Mouse (Mus musculus): ENCODE measurements around the gene Olfr957.

Gene Olfr957

GRCm38 (mm10) chr9:39515531-39515930 lies at the start of gene Olfr957:
Gene Olfr957, minus strand, starts transcription at chr9:39515809.
- TF ChIP-seq NANOG (IDR thresholded peaks at IDR 0.05; ENCODE audit: borderline replicate concordance, low read length) = no peak
- TF ChIP-seq POU5F1 (IDR thresholded peaks at IDR 0.05; ENCODE audit: borderline replicate concordance, low read length) = no peak
- no peak for TF ChIP-seq CTCF (conservative IDR thresholded peaks at IDR 0.05; ENCODE audit: low read length)
- Histone ChIP-seq H3K4me3 (replicated peaks; ENCODE audit: low read length) (no peak within 1 kb of the TSS), H3K4me1 (replicated peaks; ENCODE audit: low read depth, low read length) (no peaks in the 10 kb centered on the region), H3K9me3 (ENCODE audit: low read length) (no peaks in the 10 kb centered on the region), H3K36me3 (ENCODE audit: insufficient read depth, low read length) (no peaks in the 10 kb centered on the region), H3K27me3 (ENCODE audit: insufficient read depth, low read length) (no peaks in the 10 kb centered on the region)

DNA sequence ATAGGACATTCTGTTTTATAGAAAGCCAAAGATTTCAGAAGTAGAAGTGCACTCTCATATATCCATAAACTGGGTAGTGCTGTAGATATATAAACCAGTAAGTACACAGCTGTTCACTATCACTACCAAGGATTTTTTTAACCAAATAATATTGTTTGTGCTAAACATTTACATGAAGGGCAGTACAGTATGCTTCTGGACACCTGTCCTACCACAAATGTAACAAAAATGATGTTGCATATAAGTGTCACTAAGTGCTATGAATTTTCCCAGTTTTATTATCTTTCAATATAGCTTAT lies 42.7 kb upstream of the Olfr957 start:
- H3K36me3 ChIP-seq (ENCODE audit: insufficient read depth, low read length) = no peaks in the 10 kb centered on the region
- H3K4me1 ChIP-seq (replicated peaks; ENCODE audit: low read depth, low read length) = no peaks in the 10 kb centered on the region
- TF ChIP-seq NANOG (IDR thresholded peaks at IDR 0.05; ENCODE audit: borderline replicate concordance, low read length) = no peak
- TF ChIP-seq CTCF (conservative IDR thresholded peaks at IDR 0.05; ENCODE audit: low read length) = no peak
- no peak for TF ChIP-seq POU5F1 (IDR thresholded peaks at IDR 0.05; ENCODE audit: borderline replicate concordance, low read length)
- no peaks in the 10 kb centered on the region for H3K27me3 ChIP-seq (ENCODE audit: insufficient read depth, low read length)
- H3K9me3 ChIP-seq (ENCODE audit: low read length) = no peaks in the 10 kb centered on the region
- H3K4me3 ChIP-seq (replicated peaks; ENCODE audit: low read length) = no peak overlapping the region

DNA sequence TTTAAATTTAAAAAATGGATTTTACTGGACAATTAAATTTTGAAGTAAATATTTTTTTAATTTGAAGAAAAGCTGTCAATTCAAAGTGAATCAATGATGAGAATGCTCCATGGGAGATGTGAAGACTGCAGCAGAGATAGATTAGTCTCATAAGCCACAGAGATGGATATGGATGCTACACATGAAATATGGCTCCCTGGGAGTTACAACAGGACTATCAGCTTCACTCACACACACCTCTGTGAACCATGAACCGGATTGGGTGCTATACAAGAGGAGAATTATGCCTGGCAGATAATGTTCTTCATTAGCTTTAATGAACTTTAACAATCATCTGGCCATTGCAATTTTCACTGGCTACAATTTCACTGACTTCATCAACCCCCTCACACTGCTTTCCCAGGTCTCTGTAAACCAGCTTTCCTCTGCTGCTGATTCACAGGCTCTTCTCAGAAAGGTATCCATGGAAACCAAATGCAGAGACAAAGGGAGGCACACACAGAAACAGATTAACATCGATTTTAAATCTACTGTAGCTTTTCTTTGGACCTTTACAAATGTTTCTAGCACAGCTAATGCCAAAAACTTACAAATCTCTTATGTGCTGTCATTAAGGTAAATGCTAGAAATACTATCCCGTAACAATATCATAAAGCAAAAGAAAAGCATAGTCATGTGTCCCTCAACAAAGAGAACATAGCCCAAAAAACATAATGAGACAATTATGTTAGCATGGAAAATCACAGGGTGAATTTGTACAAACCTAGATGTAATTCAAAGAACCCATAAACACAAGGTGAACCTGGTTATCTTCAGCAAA lies 42.1 kb upstream of the Olfr957 start:
- H3K9me3 ChIP-seq (ENCODE audit: low read length) = no peaks in the 10 kb centered on the region
- H3K4me1 ChIP-seq (replicated peaks; ENCODE audit: low read depth, low read length) = no peaks in the 10 kb centered on the region
- no peak overlapping the region for H3K4me3 ChIP-seq (replicated peaks; ENCODE audit: low read length)
- no peaks in the 10 kb centered on the region for H3K36me3 ChIP-seq (ENCODE audit: insufficient read depth, low read length)
- TF ChIP-seq POU5F1 (IDR thresholded peaks at IDR 0.05; ENCODE audit: borderline replicate concordance, low read length) = no peak
- no peak for TF ChIP-seq CTCF (conservative IDR thresholded peaks at IDR 0.05; ENCODE audit: low read length)
- no peak for TF ChIP-seq NANOG (IDR thresholded peaks at IDR 0.05; ENCODE audit: borderline replicate concordance, low read length)
- H3K27me3 ChIP-seq (ENCODE audit: insufficient read depth, low read length) = no peaks in the 10 kb centered on the region

- TF ChIP-seq NANOG (IDR thresholded peaks at IDR 0.05; ENCODE audit: borderline replicate concordance, low read length) (no peak), CTCF (conservative IDR thresholded peaks at IDR 0.05; ENCODE audit: low read length) (no peak), POU5F1 (IDR thresholded peaks at IDR 0.05; ENCODE audit: borderline replicate concordance, low read length) (no peak)
- Histone ChIP-seq H3K27me3 (ENCODE audit: insufficient read depth, low read length) (no peaks in the 10 kb centered on the region), H3K4me1 (replicated peaks; ENCODE audit: low read depth, low read length) (no peaks in the 10 kb centered on the region), H3K36me3 (ENCODE audit: insufficient read depth, low read length) (no peaks in the 10 kb centered on the region), H3K4me3 (replicated peaks; ENCODE audit: low read length) (no peak within 1 kb of the TSS), H3K9me3 (ENCODE audit: low read length) (no peaks in the 10 kb centered on the region)
Observed at GRCm38 (mm10) chr9:39553946-39554345, 38.3 kb upstream of the Olfr957 start, which contains the start of gene Olfr958. Gene Olfr958, minus strand, starts transcription at chr9:39554054.

DNA sequence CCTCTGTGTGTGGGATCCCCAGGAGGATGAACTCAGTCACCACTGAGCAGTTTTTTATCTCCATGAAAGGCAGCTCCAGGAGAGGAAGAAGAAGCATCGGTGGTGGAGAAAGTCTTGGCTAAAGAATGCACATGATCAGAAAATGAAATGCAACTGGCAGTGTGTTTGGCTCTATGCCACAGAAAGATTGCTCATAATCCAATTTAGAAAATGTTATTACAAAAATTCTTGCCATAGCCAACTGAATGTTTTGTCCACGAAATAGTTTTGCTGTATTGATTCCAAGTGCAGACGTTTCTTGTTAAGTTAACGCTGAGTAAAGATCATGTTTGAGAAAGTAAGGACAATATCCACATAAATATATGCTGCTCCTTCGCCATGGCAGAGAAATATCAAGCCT lies 35.2 kb upstream of the Olfr957 start:
- H3K36me3 ChIP-seq (ENCODE audit: insufficient read depth, low read length) = no peaks in the 10 kb centered on the region
- TF ChIP-seq POU5F1 (IDR thresholded peaks at IDR 0.05; ENCODE audit: borderline replicate concordance, low read length) = no peak
- TF ChIP-seq CTCF (conservative IDR thresholded peaks at IDR 0.05; ENCODE audit: low read length) = no peak
- TF ChIP-seq NANOG (IDR thresholded peaks at IDR 0.05; ENCODE audit: borderline replicate concordance, low read length) = no peak
- H3K4me3 ChIP-seq (replicated peaks; ENCODE audit: low read length) = no peak overlapping the region
- no peaks in the 10 kb centered on the region for H3K27me3 ChIP-seq (ENCODE audit: insufficient read depth, low read length)
- H3K4me1 ChIP-seq (replicated peaks; ENCODE audit: low read depth, low read length) = no peaks in the 10 kb centered on the region
- no peaks in the 10 kb centered on the region for H3K9me3 ChIP-seq (ENCODE audit: low read length)

DNA sequence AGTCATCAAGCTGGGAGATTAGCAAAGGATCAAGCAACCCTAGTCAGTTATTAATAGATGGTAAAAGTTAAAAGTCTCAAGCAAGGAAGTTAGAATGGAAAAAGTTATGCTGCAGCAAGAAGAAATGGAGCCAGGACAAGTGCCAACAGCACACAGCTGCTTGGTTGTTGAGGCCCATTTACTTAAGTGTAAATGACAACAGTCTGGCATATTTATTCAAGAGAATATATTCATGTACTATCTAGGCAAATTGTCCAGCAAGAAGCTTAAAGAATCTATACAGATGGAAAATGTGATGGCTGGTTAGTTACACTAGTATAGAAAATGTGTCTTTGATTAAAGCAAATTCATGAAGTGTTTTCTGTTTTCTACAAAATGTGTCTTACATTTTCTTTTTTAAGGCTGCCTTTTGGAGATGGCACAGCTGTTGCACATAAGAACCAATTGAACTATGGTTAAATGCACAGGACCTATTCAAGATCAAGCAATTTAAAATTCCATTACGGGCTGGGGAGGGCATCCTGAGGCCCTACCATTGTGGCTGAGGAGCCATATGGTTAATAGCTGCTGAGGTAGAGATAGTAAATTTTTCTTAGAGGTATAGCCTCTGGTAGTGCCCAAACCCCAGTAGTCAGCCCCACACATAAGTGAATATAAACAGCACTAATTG lies 8.1 kb upstream of the Olfr957 start:
- TF ChIP-seq POU5F1 (IDR thresholded peaks at IDR 0.05; ENCODE audit: borderline replicate concordance, low read length) (no peak), CTCF (conservative IDR thresholded peaks at IDR 0.05; ENCODE audit: low read length) (no peak), NANOG (IDR thresholded peaks at IDR 0.05; ENCODE audit: borderline replicate concordance, low read length) (no peak)
- no peaks in the 10 kb centered on the region for H3K4me1 ChIP-seq (replicated peaks; ENCODE audit: low read depth, low read length)
- H3K27me3 ChIP-seq (ENCODE audit: insufficient read depth, low read length) = no peaks in the 10 kb centered on the region
- no peaks in the 10 kb centered on the region for H3K9me3 ChIP-seq (ENCODE audit: low read length)
- H3K4me3 ChIP-seq (replicated peaks; ENCODE audit: low read length) = no peak overlapping the region
- no peaks in the 10 kb centered on the region for H3K36me3 ChIP-seq (ENCODE audit: insufficient read depth, low read length)

- H3K4me3 ChIP-seq (replicated peaks; ENCODE audit: low read length) = no peak overlapping the region
- no peaks in the 10 kb centered on the region for H3K9me3 ChIP-seq (ENCODE audit: low read length)
- TF ChIP-seq CTCF (conservative IDR thresholded peaks at IDR 0.05; ENCODE audit: low read length) (no peak), NANOG (IDR thresholded peaks at IDR 0.05; ENCODE audit: borderline replicate concordance, low read length) (no peak), POU5F1 (IDR thresholded peaks at IDR 0.05; ENCODE audit: borderline replicate concordance, low read length) (no peak)
- H3K4me1 ChIP-seq (replicated peaks; ENCODE audit: low read depth, low read length) = no peaks in the 10 kb centered on the region
- H3K27me3 ChIP-seq (ENCODE audit: insufficient read depth, low read length) = no peaks in the 10 kb centered on the region
- H3K36me3 ChIP-seq (ENCODE audit: insufficient read depth, low read length) = no peaks in the 10 kb centered on the region
Observed at GRCm38 (mm10) chr9:39518595-39518994, 3.0 kb upstream of the Olfr957 start.

DNA sequence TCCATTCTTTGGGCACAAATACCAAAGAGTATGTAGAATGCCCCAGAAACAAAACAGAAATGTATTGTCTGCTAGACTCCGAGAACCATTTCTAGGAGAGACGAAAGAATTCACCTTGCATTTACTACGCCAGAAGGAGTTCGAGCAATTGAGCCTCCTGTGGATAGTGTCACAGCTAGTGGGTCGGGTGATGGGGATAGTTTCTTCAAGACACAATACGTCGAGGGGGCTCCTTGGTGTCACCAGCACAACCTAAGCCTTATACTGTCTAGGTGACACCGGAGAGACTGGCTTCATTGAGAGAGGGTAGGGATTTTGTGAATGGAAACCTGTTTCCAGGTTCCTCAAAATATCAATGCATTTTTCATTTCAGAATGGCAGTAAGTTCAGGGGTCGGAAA lies 6.2 kb downstream of the Olfr957 start:
- H3K27me3 ChIP-seq (ENCODE audit: insufficient read depth, low read length) = no peaks in the 10 kb centered on the region
- H3K4me3 ChIP-seq (replicated peaks; ENCODE audit: low read length) = no peak overlapping the region
- no peak for TF ChIP-seq POU5F1 (IDR thresholded peaks at IDR 0.05; ENCODE audit: borderline replicate concordance, low read length)
- no peak for TF ChIP-seq NANOG (IDR thresholded peaks at IDR 0.05; ENCODE audit: borderline replicate concordance, low read length)
- no peak for TF ChIP-seq CTCF (conservative IDR thresholded peaks at IDR 0.05; ENCODE audit: low read length)
- H3K36me3 ChIP-seq (ENCODE audit: insufficient read depth, low read length) = no peaks in the 10 kb centered on the region
- H3K9me3 ChIP-seq (ENCODE audit: low read length) = no peaks in the 10 kb centered on the region
- H3K4me1 ChIP-seq (replicated peaks; ENCODE audit: low read depth, low read length) = no peaks in the 10 kb centered on the region
